Mouse (Mus musculus) embryonic facial prominence, embryonic 15.5 days (tissue): ENCODE results near the gene Sp140. TPM values are rescaled to one million over a fixed set of nuclear protein-coding genes. Genes with fewer than 3 reads are reported as not detected.
"Not testable (repeated sequence)": the region's sequence is repeated elsewhere in the genome, so short reads cannot be mapped to it uniquely, and the experiment has no call there.

Source experiments
- ATAC-seq: fragments of 200-750 bp; cut with Nextera tagmentation; 2 replicates; pipeline ENCODE4 v1.8.0; 2017; ENCODE audit warnings: low read depth, moderate TSS enrichment; ENCODE audit not compliant: insufficient number of reproducible peaks, low FRiP score, low TSS enrichment
- H3K27ac ChIP-seq: fragments of 300-500 bp; sonication (generic); replicated peaks from 2 replicates; pipeline ENCODE4 v1.5.1; 2015; ENCODE audit warnings: mild to moderate bottlenecking, inconsistent platforms
- H3K27me3 ChIP-seq: fragments of 300-500 bp; sonication (generic); 2 replicates; pipeline ENCODE4 v1.6.1; 2015; ENCODE audit warnings: inconsistent platforms
- H3K36me3 ChIP-seq: fragments of 300-500 bp; sonication (generic); 2 replicates; pipeline ENCODE4 v1.6.1; 2015; ENCODE audit warnings: mild to moderate bottlenecking, inconsistent platforms
- H3K4me1 ChIP-seq: fragments of 300-500 bp; sonication (generic); 2 replicates; pipeline ENCODE4 v1.6.1; 2015; ENCODE audit warnings: inconsistent platforms
- H3K4me2 ChIP-seq: fragments of 300-500 bp; sonication (generic); replicated peaks from 2 replicates; pipeline ENCODE4 v1.6.1; 2015; ENCODE audit warnings: mild to moderate bottlenecking, inconsistent platforms
- H3K4me3 ChIP-seq: fragments of 300-500 bp; sonication (generic); replicated peaks from 2 replicates; pipeline ENCODE4 v1.5.1; 2015; ENCODE audit warnings: mild to moderate bottlenecking, inconsistent platforms
- H3K9ac ChIP-seq: fragments of 300-500 bp; sonication (generic); 2 replicates; pipeline ENCODE4 v1.6.1; 2015; ENCODE audit warnings: inconsistent platforms
- H3K9me3 ChIP-seq: fragments of 300-500 bp; sonication (generic); replicated peaks from 2 replicates; pipeline ENCODE4 v1.6.1; 2016; ENCODE audit warnings: inconsistent platforms
- WGBS: fragments of 180-500 bp; shearing (Covaris S2); methylation state at CpG from one replicate; pipeline ENCODE4 v1.1.7; 2015; 5-methylcytosine and 5-hydroxymethylcytosine counted together
- polyA plus RNA-seq: library from polyadenylated mRNA; unstranded; fragments of >200 nt; fragmentation: Nextera tagmentation; extraction: Ambion mirVana; gene quantifications from 2 replicates; pipeline ENCODE4 v1.2.1, GENCODE M21; 2015

Sp140 gene
- polyA plus RNA-seq, 1 experiment from 2014 or later = 1.4 TPM

GRCm38 (mm10) chr1:85598271-85599012 is 1.7 kb upstream of the Sp140 start, which contains the start of gene Sp110:
Gene Sp110, minus strand, starts transcription at chr1:85598817.
- WGBS = 70% methylated on average over 17 of the region's 17 CpGs
- not testable (repeated sequence) for ATAC-seq, H3K27ac ChIP-seq, H3K4me2 ChIP-seq, H3K27me3 ChIP-seq, H3K4me1 ChIP-seq, H3K9ac ChIP-seq, H3K4me3 ChIP-seq, H3K36me3 ChIP-seq, H3K9me3 ChIP-seq

GRCm38 (mm10) chr1:85600794-85601193 is 616 bp downstream of the Sp140 start:
- not testable (repeated sequence) for H3K36me3 ChIP-seq, H3K4me2 ChIP-seq, H3K27me3 ChIP-seq, H3K27ac ChIP-seq, H3K9ac ChIP-seq, ATAC-seq, H3K9me3 ChIP-seq, H3K4me3 ChIP-seq, H3K4me1 ChIP-seq
- WGBS = 56% methylated on average over 4 of the region's 4 CpGs

GRCm38 (mm10) chr1:85604341-85604740 is 4.2 kb downstream of the Sp140 start:
- not testable (repeated sequence) for H3K9ac ChIP-seq, H3K4me1 ChIP-seq, H3K27ac ChIP-seq, H3K4me2 ChIP-seq, H3K4me3 ChIP-seq, H3K9me3 ChIP-seq, H3K27me3 ChIP-seq, H3K36me3 ChIP-seq, ATAC-seq
- no CpG with 5 or more reads among the region's 1 CpGs for WGBS

DNA sequence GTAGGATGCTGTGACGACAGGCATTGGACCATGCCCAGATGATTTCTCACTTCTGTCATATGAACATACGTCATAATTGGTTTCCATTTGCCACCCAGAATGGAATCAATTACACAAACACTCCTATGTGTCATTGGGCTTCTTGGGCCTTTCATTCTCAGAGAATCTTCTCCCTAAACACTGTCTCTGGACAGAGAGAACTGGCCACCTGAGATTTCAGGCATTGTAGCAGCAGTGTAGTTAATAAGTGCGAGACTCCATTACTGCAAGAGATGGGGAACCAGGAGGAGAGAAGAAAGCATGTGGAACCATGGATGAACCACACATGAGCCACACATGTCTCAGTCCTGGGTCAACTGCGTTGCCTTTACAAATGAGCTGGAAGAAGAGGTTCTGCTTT is 8.2 kb downstream of the Sp140 start:
- 77% methylated on average over 4 of the region's 4 CpGs for WGBS
- not testable (repeated sequence) for H3K4me2 ChIP-seq

GRCm38 (mm10) chr1:85610581-85610980 is 10.4 kb downstream of the Sp140 start:
- H3K9ac ChIP-seq, H3K9me3 ChIP-seq, H3K4me2 ChIP-seq, H3K4me1 ChIP-seq, H3K36me3 ChIP-seq, H3K27ac ChIP-seq, H3K4me3 ChIP-seq, H3K27me3 ChIP-seq, ATAC-seq: not testable (repeated sequence)
- WGBS = no CpG with 5 or more reads among the region's 4 CpGs

More for the DNA sequence above, 8.2 kb downstream of the Sp140 start:
- H3K36me3 ChIP-seq, H3K4me1 ChIP-seq, H3K9ac ChIP-seq, H3K27ac ChIP-seq, H3K9me3 ChIP-seq, H3K27me3 ChIP-seq, ATAC-seq, H3K4me3 ChIP-seq: not testable (repeated sequence)

DNA sequence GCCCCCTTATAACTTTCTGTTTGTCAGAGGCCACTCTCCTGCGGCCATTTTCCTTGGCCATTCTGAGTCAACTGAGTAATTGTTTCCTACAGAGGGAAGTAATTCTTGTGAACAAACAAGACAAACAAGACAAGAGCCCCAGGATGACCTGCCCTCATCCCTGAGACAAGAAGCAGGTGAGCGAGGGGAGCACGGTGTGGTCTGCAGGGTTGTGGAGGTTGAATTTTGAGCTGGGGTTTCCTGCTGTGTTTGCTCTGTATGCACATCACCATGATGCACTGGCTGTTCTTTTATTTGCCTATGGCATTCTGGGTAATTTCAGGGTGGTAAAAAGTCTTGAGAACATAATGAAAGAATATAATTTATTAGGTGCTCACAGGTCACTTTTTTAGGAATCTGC is 14.9 kb downstream of the Sp140 start:
- not testable (repeated sequence) for H3K9ac ChIP-seq, H3K27ac ChIP-seq, H3K4me1 ChIP-seq, H3K36me3 ChIP-seq, ATAC-seq, H3K9me3 ChIP-seq, H3K4me2 ChIP-seq, H3K27me3 ChIP-seq, H3K4me3 ChIP-seq
- 92% methylated on average over 3 of the region's 3 CpGs for WGBS

- not testable (repeated sequence) for H3K27ac ChIP-seq, H3K9ac ChIP-seq, ATAC-seq, H3K9me3 ChIP-seq, H3K4me3 ChIP-seq, H3K36me3 ChIP-seq, H3K4me1 ChIP-seq, H3K4me2 ChIP-seq, H3K27me3 ChIP-seq
- WGBS = 57% methylated on average over 3 of the region's 3 CpGs
Measured at GRCm38 (mm10) chr1:85615819-85616218, 15.6 kb downstream of the Sp140 start.

GRCm38 (mm10) chr1:85617161-85617560 is 17.0 kb downstream of the Sp140 start:
- not testable (repeated sequence) for ATAC-seq, H3K4me1 ChIP-seq, H3K9me3 ChIP-seq, H3K27me3 ChIP-seq, H3K36me3 ChIP-seq, H3K4me3 ChIP-seq, H3K27ac ChIP-seq, H3K4me2 ChIP-seq, H3K9ac ChIP-seq
- whole genome bisulfite sequencing = 61% methylated on average over 4 of the region's 5 CpGs

- H3K27me3 ChIP-seq, H3K4me3 ChIP-seq, H3K9me3 ChIP-seq, H3K4me2 ChIP-seq, H3K36me3 ChIP-seq, ATAC-seq, H3K4me1 ChIP-seq, H3K27ac ChIP-seq, H3K9ac ChIP-seq: not testable (repeated sequence)
- WGBS = 50% methylated on average over 1 of the region's 1 CpGs
Measured at GRCm38 (mm10) chr1:85618689-85619088, 18.5 kb downstream of the Sp140 start.

DNA sequence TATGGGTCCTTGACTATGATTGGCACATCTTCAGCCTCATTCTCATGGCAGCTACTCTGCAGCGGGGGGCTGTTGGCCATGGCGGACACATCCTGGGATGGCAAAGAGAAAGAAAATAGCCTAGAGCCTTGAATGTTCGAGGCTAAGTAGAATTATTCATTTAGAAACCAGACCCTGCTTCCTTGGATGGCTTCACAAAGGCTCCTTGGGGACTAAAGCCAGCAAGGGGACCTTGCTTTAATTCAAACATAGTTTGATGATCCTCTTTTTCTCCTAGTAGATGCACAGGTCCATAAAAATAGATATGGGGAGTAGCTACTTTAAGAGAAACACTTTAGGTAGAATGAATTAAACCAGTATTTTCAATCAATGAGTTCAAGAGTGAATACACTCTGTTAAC is 36.8 kb downstream of the Sp140 start:
- not testable (repeated sequence) for H3K4me3 ChIP-seq, H3K36me3 ChIP-seq, H3K27me3 ChIP-seq, H3K27ac ChIP-seq, ATAC-seq, H3K9ac ChIP-seq, H3K4me1 ChIP-seq, H3K9me3 ChIP-seq, H3K4me2 ChIP-seq
- WGBS = 52% methylated on average over 3 of the region's 3 CpGs

- not testable (repeated sequence) for H3K9ac ChIP-seq, H3K27me3 ChIP-seq, H3K4me1 ChIP-seq, ATAC-seq, H3K36me3 ChIP-seq, H3K4me3 ChIP-seq, H3K27ac ChIP-seq, H3K4me2 ChIP-seq, H3K9me3 ChIP-seq
- 79% methylated on average over 4 of the region's 4 CpGs for WGBS
Measured at GRCm38 (mm10) chr1:85638144-85638543, 38.0 kb downstream of the Sp140 start.

DNA sequence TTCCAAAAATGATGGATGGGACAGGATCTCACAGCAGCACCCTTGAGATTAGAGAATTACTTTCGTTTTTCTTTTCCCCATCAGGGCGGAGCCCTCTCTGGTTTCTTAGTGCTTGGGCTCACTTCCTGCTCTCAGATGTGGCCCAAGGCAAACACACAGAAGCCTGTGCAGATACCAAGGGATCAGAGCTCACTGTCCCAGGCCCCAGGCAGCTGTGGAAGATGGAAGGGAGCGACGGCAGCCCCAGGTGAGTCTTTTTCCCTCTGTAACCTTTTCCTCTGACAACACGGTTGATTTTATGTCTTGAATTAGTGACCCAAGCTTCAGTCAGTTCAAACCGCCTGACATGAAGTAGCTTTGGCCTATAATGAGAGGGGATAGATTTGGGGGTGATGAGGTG is 49.7 kb downstream of the Sp140 start, which contains the start of gene Sp100:
Gene Sp100 (plus strand): TSS at position 108 of the 400 bp plus-strand sequence.
- WGBS = 43% methylated on average over 6 of the region's 6 CpGs
- not testable (repeated sequence) for H3K36me3 ChIP-seq, H3K4me1 ChIP-seq, ATAC-seq, H3K9ac ChIP-seq, H3K27me3 ChIP-seq, H3K4me2 ChIP-seq, H3K9me3 ChIP-seq, H3K4me3 ChIP-seq, H3K27ac ChIP-seq
